ENCODE assay signal across 8 mouse cellular contexts in genomic region chr17:57010911-57011235, GRCm38 (mm10). TPM values are rescaled to one million over a fixed set of nuclear protein-coding genes. Genes with fewer than 3 reads are reported as not detected.
DNase-seq lines count a peak whose midpoint lies in the region; ATAC-seq and TF ChIP-seq lines count a peak whose summit lies in the region.

No protein-coding gene starts in this region.

- no peak for DNase-seq in left cerebral cortex, adult 2 months (ENCODE audit: extremely low spot score in 1 of 2, low spot score in 2 of 2)
- DNase-seq in left cerebral cortex, adult 11 months (ENCODE audit: low spot score): no peak
- no peak for DNase-seq in adipocyte (ENCODE audit: low spot score)
- no peak for DNase-seq in right cerebral cortex, adult 18-20 months
- no peak for DNase-seq in left cerebral cortex, postnatal 14 days (ENCODE audit: low spot score in 2 of 2)

- H3K4me3 ChIP-seq in left cerebral cortex, adult 2 months: peak overlapping the region; percentile 82
- H3K4me3 ChIP-seq in embryonic facial prominence, embryonic 13.5 days: peak overlapping the region; percentile 77
- H3K4me3 ChIP-seq in intestine, embryonic 15.5 days (replicated peaks): peak overlapping the region; percentile 65
- peak overlapping the region; percentile 87 for H3K4me3 ChIP-seq in myocyte

- H3K27me3 ChIP-seq in embryonic facial prominence, embryonic 13.5 days: no peaks in the 10 kb centered on the region
- H3K27me3 ChIP-seq in intestine, embryonic 15.5 days (replicated peaks): no peaks in the 10 kb centered on the region
- H3K27me3 ChIP-seq in myocyte (ENCODE audit: control insufficient read depth, insufficient read depth, insufficient read length): no peaks in the 10 kb centered on the region

- H3K4me1 ChIP-seq in embryonic facial prominence, embryonic 13.5 days: peaks cover 19% of the 10 kb centered on the region
- 0 out of 2 replicates have a peak, but pooled peaks cover 11% of the 10 kb centered on the region for H3K4me1 ChIP-seq in intestine, embryonic 15.5 days (replicated peaks)

- H3K36me3 ChIP-seq in embryonic facial prominence, embryonic 13.5 days: peaks cover 38% of the 10 kb centered on the region
- H3K36me3 ChIP-seq in intestine, embryonic 15.5 days: peaks cover 22% of the 10 kb centered on the region
- H3K36me3 ChIP-seq in myocyte (ENCODE audit: control insufficient read depth, insufficient read depth): peaks cover 9% of the 10 kb centered on the region

- TF ChIP-seq CTCF in left cerebral cortex, adult 2 months (IDR thresholded peaks at IDR 0.05): no peak

- no peak for TF ChIP-seq POLR2A in myocyte (IDR thresholded peaks at IDR 0.05; ENCODE audit: insufficient read length, low read depth)

- peak overlapping the region; percentile 39 for H3ac ChIP-seq in myocyte (ENCODE audit: control insufficient read depth, insufficient read length)

- H3K9me3 ChIP-seq in embryonic facial prominence, embryonic 13.5 days: no peaks in the 10 kb centered on the region
- no peaks in the 10 kb centered on the region for H3K9me3 ChIP-seq in intestine, embryonic 15.5 days

- intact Hi-C loops in left cerebral cortex, adult 2 months (cut with DNase I): loop anchor here (1.0 kb wide), 2 partner anchors 20 to 21 kb away; partner anchors contain the start of genes Clpp and Khsrp
- intact Hi-C loops in left cerebral cortex, postnatal 14 days (cut with DNase I): loop anchor here (5.0 kb wide), 1 partner anchor 321 kb away; no protein-coding TSS in a partner anchor

- peaks cover 18% of the 10 kb centered on the region for H3K79me2 ChIP-seq in myocyte (ENCODE audit: control insufficient read depth, insufficient read depth)

- H3K9ac ChIP-seq in embryonic facial prominence, embryonic 13.5 days: peak overlapping the region; percentile 85
- peak overlapping the region; percentile 73 for H3K9ac ChIP-seq in intestine, embryonic 15.5 days

- H3K27ac ChIP-seq in left cerebral cortex, adult 2 months: peak overlapping the region; percentile 89
- peak overlapping the region; percentile 78 for H3K27ac ChIP-seq in embryonic facial prominence, embryonic 13.5 days
- H3K27ac ChIP-seq in intestine, embryonic 15.5 days: peak overlapping the region; percentile 67

- peak overlapping the region; percentile 85 for H3K4me2 ChIP-seq in embryonic facial prominence, embryonic 13.5 days
- H3K4me2 ChIP-seq in intestine, embryonic 15.5 days (replicated peaks): peak overlapping the region; percentile 83
- peak overlapping the region; percentile 94 for H3K4me2 ChIP-seq in myocyte (ENCODE audit: low read depth)

- 0 out of 2 replicates have a peak, but pooled peaks have one; percentile 2 for ATAC-seq in embryonic facial prominence, embryonic 13.5 days (ENCODE audit: insufficient number of reproducible peaks, insufficient read depth, low FRiP score, low TSS enrichment, low read depth)
- ATAC-seq in intestine, embryonic 15.5 days: peak; percentile 76

- under 1% methylated on average over 19 of the region's 19 CpGs for WGBS in embryonic facial prominence, embryonic 13.5 days
- under 1% methylated on average over 19 of the region's 19 CpGs for WGBS in intestine, embryonic 15.5 days

TF ChIP-seq in myocyte, 11 proteins besides CTCF, POLR2A, EP300 and RAD21:
- no peak for TF ChIP-seq CEBPB (IDR thresholded peaks at IDR 0.05; ENCODE audit: insufficient read depth, poor library complexity, severe bottlenecking)
- TF ChIP-seq TCF12 (IDR thresholded peaks at IDR 0.05; ENCODE audit: insufficient read depth, poor library complexity, severe bottlenecking): no peak
- no peak for TF ChIP-seq SRF (IDR thresholded peaks at IDR 0.05; ENCODE audit: control insufficient read depth, insufficient read length, low read depth)
- TF ChIP-seq POLR2AphosphoS2 (IDR thresholded peaks at IDR 0.05; ENCODE audit: insufficient read length, low read depth): no peak
- no peak for TF ChIP-seq USF1 (IDR thresholded peaks at IDR 0.05; ENCODE audit: low read depth)
- no peak for TF ChIP-seq MYOG (IDR thresholded peaks at IDR 0.05; ENCODE audit: control insufficient read depth in 1 of 3, insufficient read depth in 1 of 3, insufficient read length in 2 of 3, low read depth in 2 of 3)
- no peak for TF ChIP-seq MYOD1 (IDR thresholded peaks at IDR 0.05; ENCODE audit: control insufficient read depth in 1 of 3, insufficient read length in 2 of 3, low read depth in 2 of 3)
- TF ChIP-seq E2F4 (IDR thresholded peaks at IDR 0.05; ENCODE audit: insufficient read depth): no peak

RNA-seq across cellular contexts. Expression of gene Gtf2f1, which starts 0.2 kb away (rescaled TPM):
- 10 to 100 TPM; 61.0 to 61.2 TPM for total RNA-seq in left cerebral cortex, adult 2 months (2021)
- polyA plus RNA-seq in embryonic facial prominence, embryonic 13.5 days (2015; fragmentation: Nextera tagmentation; extraction: Ambion mirVana): 65.5 and 71.3 TPM in 2 replicates
- 60.0 and 61.8 TPM in 2 replicates for polyA plus RNA-seq in intestine, embryonic 15.5 days (2015; fragmentation: Nextera tagmentation; extraction: Ambion mirVana)
- 61.6 TPM for polyA plus RNA-seq in myocyte (2012; fragmentation: generic; extraction: Trizol)
- 10 to 100 TPM; 54.9 to 58.4 TPM for total RNA-seq in left cerebral cortex, postnatal 14 days (2021)

RNA-seq across cellular contexts. Expression of gene Gm17949, which starts 0.4 kb away (rescaled TPM):
- under 1 TPM in 1 of 2 experiments, not detected in 1; 0.49 TPM for total RNA-seq in left cerebral cortex, adult 2 months (2021)
- polyA plus RNA-seq in embryonic facial prominence, embryonic 13.5 days (2015; fragmentation: Nextera tagmentation; extraction: Ambion mirVana): 0.24 and 0.59 TPM in 2 replicates
- 0.24 and 0.42 TPM in 2 replicates for polyA plus RNA-seq in intestine, embryonic 15.5 days (2015; fragmentation: Nextera tagmentation; extraction: Ambion mirVana)
- polyA plus RNA-seq in myocyte (2012; fragmentation: generic; extraction: Trizol): 0.04 TPM
- total RNA-seq in left cerebral cortex, postnatal 14 days (2021): under 1 TPM in 1 of 2 experiments, not detected in 1; 0.30 TPM

RNA-seq across cellular contexts. Expression of gene Pspn, which starts 11.1 kb away (rescaled TPM):
- total RNA-seq in left cerebral cortex, adult 2 months (2021): not detected
- polyA plus RNA-seq in embryonic facial prominence, embryonic 13.5 days (2015; fragmentation: Nextera tagmentation; extraction: Ambion mirVana): 0.87 TPM in 1 of 2 replicates, not detected in the other
- 0.45 TPM in 1 of 2 replicates, not detected in the other for polyA plus RNA-seq in intestine, embryonic 15.5 days (2015; fragmentation: Nextera tagmentation; extraction: Ambion mirVana)
- 1.1 TPM for polyA plus RNA-seq in myocyte (2012; fragmentation: generic; extraction: Trizol)
- total RNA-seq in left cerebral cortex, postnatal 14 days (2021): not detected

RNA-seq across cellular contexts. Expression of gene Alkbh7, which starts 13.7 kb away (rescaled TPM):
- total RNA-seq in left cerebral cortex, adult 2 months (2021): 10 to 100 TPM; 22.8 to 26.9 TPM
- polyA plus RNA-seq in embryonic facial prominence, embryonic 13.5 days (2015; fragmentation: Nextera tagmentation; extraction: Ambion mirVana): 36.2 and 42.0 TPM in 2 replicates
- polyA plus RNA-seq in intestine, embryonic 15.5 days (2015; fragmentation: Nextera tagmentation; extraction: Ambion mirVana): 41.1 and 42.4 TPM in 2 replicates
- polyA plus RNA-seq in myocyte (2012; fragmentation: generic; extraction: Trizol): 61.9 TPM
- total RNA-seq in left cerebral cortex, postnatal 14 days (2021): 10 to 100 TPM; 19.9 to 26.0 TPM

RNA-seq across cellular contexts. Expression of gene Khsrp, which starts 20.4 kb away (rescaled TPM):
- total RNA-seq in left cerebral cortex, adult 2 months (2021): 100 to 1,000 TPM; 107 to 110 TPM
- polyA plus RNA-seq in embryonic facial prominence, embryonic 13.5 days (2015; fragmentation: Nextera tagmentation; extraction: Ambion mirVana): 45.7 and 49.8 TPM in 2 replicates
- polyA plus RNA-seq in intestine, embryonic 15.5 days (2015; fragmentation: Nextera tagmentation; extraction: Ambion mirVana): 37.5 and 38.9 TPM in 2 replicates
- polyA plus RNA-seq in myocyte (2012; fragmentation: generic; extraction: Trizol): 42.5 TPM
- total RNA-seq in left cerebral cortex, postnatal 14 days (2021): 100 to 1,000 TPM; 116 to 117 TPM
